Mouse (Mus musculus) bone marrow, adult 2 months (tissue): ENCODE measurements around the gene Slc26a10. TPM values are rescaled to one million over a fixed set of nuclear protein-coding genes. Genes with fewer than 3 reads are reported as not detected.
"Not testable (repeated sequence)": the region's sequence is repeated elsewhere in the genome, so short reads cannot be mapped to it uniquely, and the experiment has no call there.

ENCODE experiments used
- H3K27ac ChIP-seq: fragments of 200-500 bp; 2 replicates; pipeline ENCODE4 v1.5.1; 2012; ENCODE audit warnings: low read depth, mild to moderate bottlenecking, control low read depth, inconsistent platforms, low read length; ENCODE audit not compliant: control insufficient read depth, poor library complexity, insufficient read depth
- H3K4me1 ChIP-seq: fragments of 200-500 bp; 2 replicates; pipeline ENCODE4 v1.6.1; 2011; ENCODE audit warnings: low read length; ENCODE audit not compliant: control insufficient read depth, insufficient read depth
- H3K4me3 ChIP-seq: fragments of 200-500 bp; replicated peaks from 2 replicates; pipeline ENCODE3; 2011; ENCODE audit warnings: mild to moderate bottlenecking, low read depth, low read length, control low read depth; ENCODE audit not compliant: control insufficient read depth
- CTCF ChIP-seq: fragments of 200-500 bp; IDR thresholded peaks from 2 replicates; pipeline ENCODE4 v1.5.1; 2011; ENCODE audit warnings: low read length, control low read depth; ENCODE audit not compliant: control insufficient read depth, insufficient read depth
- POLR2A ChIP-seq: fragments of 200-500 bp; IDR thresholded peaks from 2 replicates; pipeline ENCODE4 v1.6.1; 2011; ENCODE audit warnings: low read depth, mild to moderate bottlenecking, control low read depth, low read length, borderline replicate concordance; ENCODE audit not compliant: control insufficient read depth
- WGBS: fragments of 180-500 bp; shearing (Covaris S2); methylation state at CpG from one replicate; pipeline ENCODE4 v1.1.7; 2018; 5-methylcytosine and 5-hydroxymethylcytosine counted together
- polyA plus RNA-seq: library from polyadenylated mRNA; stranded (reverse); fragments of >200 nt; gene quantifications from 2 replicates; pipeline ENCODE4 v1.2.4, GENCODE M21; 2011; ENCODE audit warnings: low replicate concordance; ENCODE audit not compliant: missing spikeins, insufficient read depth, insufficient read length

The Slc26a10 gene
- polyA plus RNA-seq, 1 experiment: not detected

DNA sequence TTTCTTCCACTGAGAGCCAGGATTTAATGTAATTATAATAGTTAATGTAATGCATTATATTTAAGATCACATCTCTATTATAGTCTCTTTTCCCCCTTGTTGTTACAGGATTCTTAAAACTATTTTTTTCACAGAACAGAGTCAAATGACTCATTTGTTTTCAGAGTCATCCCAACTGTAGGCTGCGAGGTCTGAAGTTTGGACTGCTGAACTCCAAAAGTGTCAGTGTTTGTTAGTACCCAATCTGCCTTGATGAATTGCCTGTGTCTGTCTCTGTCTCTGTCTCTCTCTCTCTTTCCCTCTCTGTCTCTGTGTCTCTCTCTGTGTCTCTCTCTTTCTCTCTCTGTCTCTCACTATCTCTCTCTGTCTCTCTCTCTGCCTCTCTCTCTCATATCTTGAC, 23.9 kb downstream of the Slc26a10 start:
- no peak overlapping the region for H3K4me3 ChIP-seq
- no peaks in the 10 kb centered on the region for H3K4me1 ChIP-seq
- no peak overlapping the region for H3K27ac ChIP-seq
- no peak for TF ChIP-seq POLR2A
- TF ChIP-seq CTCF: no peak
- 83% methylated on average over 1 of the region's 1 CpGs for WGBS

DNA sequence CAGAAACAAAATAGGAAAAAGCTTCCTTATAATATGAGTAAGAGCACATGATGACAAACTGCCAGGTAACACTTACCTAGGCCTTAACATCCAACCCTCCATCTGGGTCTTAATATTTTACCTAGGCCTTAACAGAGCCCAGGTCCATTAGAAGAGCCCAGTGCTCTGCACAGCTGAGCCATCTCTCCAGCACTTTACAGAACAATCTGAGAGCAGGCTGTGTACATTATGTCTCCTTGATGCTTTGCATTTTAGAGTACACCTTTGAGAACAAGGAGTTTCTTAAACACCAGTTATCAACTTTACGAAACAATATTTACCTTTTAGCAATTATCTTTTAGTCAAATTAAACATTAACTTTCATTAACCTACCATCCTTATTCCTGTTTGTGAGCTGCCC, 24.4 kb downstream of the Slc26a10 start:
- Histone ChIP-seq H3K4me3 (no peak overlapping the region), H3K4me1 (no peaks in the 10 kb centered on the region), H3K27ac (no peak overlapping the region)
- TF ChIP-seq POLR2A (no peak), CTCF (no peak)
- 90% methylated on average over 1 of the region's 1 CpGs for whole genome bisulfite sequencing

DNA sequence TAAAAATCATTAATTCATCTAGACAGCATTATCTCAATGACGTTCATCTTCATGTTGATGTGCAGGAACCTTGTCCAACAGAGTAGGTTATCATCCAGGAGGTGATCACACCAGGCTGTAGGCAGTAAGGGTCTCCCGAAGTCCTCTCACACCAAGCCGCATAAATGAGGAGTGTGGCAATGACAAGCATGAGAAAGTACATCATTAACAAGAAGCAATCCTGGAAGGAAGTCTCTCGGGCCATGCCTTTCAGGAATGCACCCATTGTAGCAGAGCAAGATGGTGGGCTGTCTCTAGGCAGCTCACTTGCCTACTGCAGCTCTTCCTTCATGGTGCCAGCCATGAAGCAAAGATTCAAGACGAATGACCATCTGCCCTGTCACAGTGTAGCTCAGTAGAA, 25.8 kb downstream of the Slc26a10 start:
- 81% methylated on average over 5 of the region's 5 CpGs for WGBS

DNA sequence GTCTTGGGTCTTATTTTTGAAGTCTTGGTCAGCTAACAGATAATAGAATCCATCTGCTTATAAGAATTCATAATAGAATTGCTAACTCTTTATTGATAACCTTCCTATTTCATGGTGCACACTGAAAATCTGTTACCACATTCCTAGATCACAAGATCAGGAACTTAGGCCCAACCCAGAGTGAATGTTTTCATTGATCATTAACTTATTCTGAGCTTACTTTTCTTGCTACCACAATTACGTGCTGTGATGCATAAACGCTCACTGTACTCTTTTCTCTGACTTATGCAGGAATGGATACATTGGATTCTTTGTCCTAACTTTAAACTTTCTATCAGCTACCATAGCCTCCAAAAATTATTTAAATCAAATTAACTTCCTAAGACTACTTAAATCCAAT, 26.2 kb downstream of the Slc26a10 start:
- Histone ChIP-seq H3K4me3 (no peak overlapping the region), H3K4me1 (peaks cover 2% of the 10 kb centered on the region; the same call in 1 of the 2 replicates), H3K27ac (no peak overlapping the region)
- TF ChIP-seq POLR2A: no peak
- no peak for TF ChIP-seq CTCF
- 91% methylated on average over 2 of the region's 2 CpGs for WGBS

More for the DNA sequence above, 25.8 kb downstream of the Slc26a10 start:
- Histone ChIP-seq H3K4me3 (no peak overlapping the region), H3K4me1 (peaks cover 2% of the 10 kb centered on the region; the same call in 1 of the 2 replicates), H3K27ac (no peak overlapping the region)
- TF ChIP-seq POLR2A (no peak), CTCF (no peak)

DNA sequence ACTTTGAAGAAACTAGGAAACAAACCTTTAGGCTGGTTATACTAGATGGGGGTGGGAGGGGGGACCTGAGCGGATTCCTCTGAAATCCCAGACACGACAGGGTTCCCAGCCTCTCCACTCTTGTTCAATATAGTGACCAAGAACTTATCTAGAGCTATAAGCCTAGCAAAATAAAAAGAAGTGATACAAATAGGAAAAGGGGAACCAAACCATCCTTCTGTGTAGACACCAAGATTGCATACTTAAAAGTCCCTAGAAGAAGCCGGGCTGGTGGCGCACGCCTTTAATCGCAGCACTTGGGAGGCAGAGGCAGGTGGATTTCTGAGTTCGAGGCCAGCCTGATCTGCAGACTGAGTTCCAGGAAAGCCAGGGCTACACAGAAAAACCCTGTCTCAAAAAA, 27.1 kb downstream of the Slc26a10 start:
- peaks cover 2% of the 10 kb centered on the region; the same call in 1 of the 2 replicates for H3K4me1 ChIP-seq
- no peak for TF ChIP-seq CTCF
- 83% methylated on average over 7 of the region's 7 CpGs for WGBS
- no peak overlapping the region for H3K4me3 ChIP-seq
- no peak overlapping the region for H3K27ac ChIP-seq

DNA sequence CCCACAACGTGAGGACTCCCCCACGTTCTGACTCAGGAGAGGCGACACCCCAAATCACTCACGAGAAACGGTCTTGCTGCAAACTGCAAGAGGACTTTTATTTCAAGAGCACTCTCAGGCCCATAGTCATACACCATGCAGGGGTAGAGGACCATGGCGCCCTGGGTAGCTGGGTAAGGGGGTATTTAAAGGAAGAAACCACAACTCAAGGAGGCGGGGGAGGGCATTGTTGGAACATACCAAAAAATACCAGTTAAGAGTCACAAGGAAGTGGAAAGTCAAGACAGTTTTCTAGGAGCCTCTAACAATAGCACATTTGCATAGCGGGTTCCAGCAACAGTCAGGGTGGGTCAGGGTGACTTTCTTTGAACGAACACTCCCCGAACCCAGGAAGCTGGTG, 27.9 kb downstream of the Slc26a10 start:
- H3K27ac ChIP-seq, H3K4me3 ChIP-seq, H3K4me1 ChIP-seq: not testable (repeated sequence)
- WGBS: 87% methylated on average over 10 of the region's 10 CpGs

DNA sequence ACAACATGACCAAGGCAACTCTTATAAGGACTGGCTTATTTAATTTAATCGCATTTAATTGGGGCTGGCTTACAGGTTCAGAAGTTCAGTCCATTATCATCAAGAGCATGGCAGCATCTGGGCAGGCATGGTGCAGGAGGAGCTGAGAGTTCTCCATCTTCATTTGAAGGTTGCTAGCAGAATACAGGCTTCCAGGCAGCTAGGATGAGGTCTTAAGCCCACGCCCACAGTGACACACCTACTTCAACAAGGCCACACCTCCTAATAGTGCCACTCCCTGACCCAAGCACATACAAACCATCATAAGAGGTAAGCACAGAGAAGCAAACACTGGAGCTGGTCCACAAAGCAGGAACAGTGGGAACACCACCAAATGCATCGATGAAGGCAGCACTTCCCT, 29.2 kb downstream of the Slc26a10 start:
- H3K4me3 ChIP-seq, H3K27ac ChIP-seq, H3K4me1 ChIP-seq: not testable (repeated sequence)
- WGBS: 90% methylated on average over 3 of the region's 3 CpGs

DNA sequence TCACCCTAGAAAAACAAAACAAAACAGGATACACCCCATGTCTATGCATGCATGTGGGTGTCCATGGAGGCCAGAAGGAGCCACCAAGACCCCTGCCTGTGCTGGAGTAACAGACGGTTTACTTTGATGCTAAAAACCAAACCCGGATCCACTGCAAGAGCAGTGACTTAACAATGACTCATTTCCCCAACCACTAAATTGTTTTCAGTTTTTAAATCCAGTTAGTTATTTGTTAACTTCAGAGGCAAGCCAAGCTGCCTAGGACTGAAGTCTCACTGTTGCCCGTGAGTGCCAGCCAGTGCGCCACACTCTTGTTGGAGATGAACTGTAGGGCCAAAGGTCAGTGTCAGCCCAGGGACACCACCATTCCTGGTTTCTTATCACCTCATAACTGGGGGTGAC, 30.0 kb downstream of the Slc26a10 start:
- TF ChIP-seq CTCF (no peak), POLR2A (no peak)
- Histone ChIP-seq H3K4me3 (peak overlapping the region; percentile 11), H3K27ac (peak overlapping the region; percentile 17; the same call in 1 of the 2 replicates), H3K4me1 (peaks cover 2% of the 10 kb centered on the region; the same call in 1 of the 2 replicates)
- 44% methylated on average over 4 of the region's 4 CpGs for WGBS

DNA sequence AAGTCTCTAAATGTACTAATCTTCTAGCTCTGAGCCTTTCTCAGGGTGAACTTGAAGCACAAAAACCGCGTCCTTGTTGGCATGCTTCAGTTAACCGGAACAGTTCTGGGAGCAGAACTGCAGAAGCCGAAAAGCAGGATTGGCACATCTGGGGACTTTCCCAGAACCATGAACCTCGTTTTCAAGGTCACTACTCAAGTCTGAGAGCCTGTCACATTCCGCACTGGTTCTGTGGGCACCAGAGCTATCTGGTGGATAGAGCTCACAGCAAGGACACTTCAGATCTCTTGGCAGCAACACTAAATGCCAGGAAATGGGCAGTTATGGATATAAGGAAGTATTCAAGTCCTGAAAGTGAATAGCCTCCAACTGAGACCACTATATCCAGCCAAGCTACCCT, 33.3 kb downstream of the Slc26a10 start:
- no peak overlapping the region for H3K27ac ChIP-seq
- 79% methylated on average over 6 of the region's 6 CpGs for WGBS
- peaks cover 2% of the 10 kb centered on the region; the same call in 1 of the 2 replicates for H3K4me1 ChIP-seq
- H3K4me3 ChIP-seq: no peak overlapping the region
- TF ChIP-seq POLR2A (no peak), CTCF (no peak)

DNA sequence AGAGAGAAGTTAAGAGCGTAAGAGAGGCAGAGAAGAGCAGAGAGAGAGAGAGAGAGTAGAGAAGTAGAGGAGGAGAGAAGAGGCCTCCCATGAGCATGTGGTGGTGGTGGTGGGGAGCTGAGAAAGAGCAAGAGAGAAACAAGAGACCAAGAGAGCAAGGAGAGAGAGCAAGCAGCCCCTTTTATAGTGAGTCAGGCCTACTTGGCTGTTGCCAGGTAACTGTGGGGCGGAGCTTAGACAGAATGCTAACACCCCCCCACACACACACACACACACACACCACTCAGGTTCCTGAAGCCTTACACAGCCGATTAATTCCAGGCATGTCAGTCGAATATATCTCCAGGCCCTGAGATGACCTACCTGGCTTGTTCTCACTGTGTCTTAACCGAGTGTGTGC, 35.1 kb downstream of the Slc26a10 start:
- 75% methylated on average over 5 of the region's 5 CpGs for WGBS
- no peak overlapping the region for H3K27ac ChIP-seq

More for the DNA sequence above, 35.1 kb downstream of the Slc26a10 start:
- TF ChIP-seq POLR2A: no peak
- no peak for TF ChIP-seq CTCF
- Histone ChIP-seq H3K4me3 (no peak overlapping the region), H3K4me1 (peaks cover 4% of the 10 kb centered on the region)
